Mouse (Mus musculus) frontal cortex, postnatal 14 days (tissue): ENCODE measurements at regions not wholly inside any gene's neighbourhood (a gene's known extent, or its start where the extent isn't known, plus 50 kb on each side); places are given as distances from the start of the nearest gene placed in this dataset.
A peak's percentile ranks its signal among the peaks of the same experiment; 100 is the strongest.

Experiments used
- DNase-seq, 2 experiments: peaks; one replicate each; pipeline ENCODE4 v3.0.0; 2022; ENCODE audit warnings: low spot score in 2 of 2

GRCm38 (mm10) chr19:36681056-36681455 is 55.4 kb downstream of the Ppp1r3c start:
- no peak for DNase-seq

GRCm38 (mm10) chr19:36680322-36680721 is 56.1 kb downstream of the Ppp1r3c start:
- no peak for DNase-seq

DNA sequence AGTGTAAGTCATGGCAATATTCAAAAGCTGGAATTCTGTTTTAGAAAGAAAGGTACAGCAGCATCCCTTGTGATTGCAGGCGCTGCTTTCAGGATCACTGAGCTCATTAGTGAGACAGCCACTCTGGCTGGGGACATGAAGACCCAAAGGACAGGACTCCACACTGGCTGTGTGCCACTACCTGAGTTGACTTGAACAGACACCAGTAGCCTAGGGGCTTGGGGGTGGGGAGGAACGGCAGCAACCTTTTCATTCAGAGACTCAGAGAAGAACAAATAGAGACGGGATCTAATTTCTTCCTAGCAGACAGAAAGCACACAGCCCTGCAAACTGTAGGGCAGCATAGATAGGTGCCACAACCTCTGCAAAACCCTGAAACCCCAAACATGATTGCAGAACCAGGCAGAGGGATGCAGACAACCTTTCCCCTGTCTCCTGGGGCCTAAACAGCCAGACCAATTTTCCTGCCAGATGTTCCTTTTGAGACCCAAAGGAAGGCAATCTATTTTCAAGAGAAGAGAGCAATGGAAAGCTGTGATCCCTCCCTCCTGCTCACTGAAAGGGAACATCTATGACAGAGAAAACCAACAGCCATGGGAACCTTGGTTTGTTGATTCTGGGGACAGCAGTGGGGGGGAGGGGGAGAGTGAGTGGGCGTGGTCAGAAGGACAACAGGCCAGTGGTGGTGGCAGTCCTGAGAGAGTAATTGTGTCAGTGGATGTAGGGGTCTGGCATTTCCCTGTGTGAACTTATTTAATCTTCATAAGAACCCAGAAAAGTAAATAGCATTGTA is 57.2 kb downstream of the Ppp1r3c start:
- no peak for DNase-seq

DNA sequence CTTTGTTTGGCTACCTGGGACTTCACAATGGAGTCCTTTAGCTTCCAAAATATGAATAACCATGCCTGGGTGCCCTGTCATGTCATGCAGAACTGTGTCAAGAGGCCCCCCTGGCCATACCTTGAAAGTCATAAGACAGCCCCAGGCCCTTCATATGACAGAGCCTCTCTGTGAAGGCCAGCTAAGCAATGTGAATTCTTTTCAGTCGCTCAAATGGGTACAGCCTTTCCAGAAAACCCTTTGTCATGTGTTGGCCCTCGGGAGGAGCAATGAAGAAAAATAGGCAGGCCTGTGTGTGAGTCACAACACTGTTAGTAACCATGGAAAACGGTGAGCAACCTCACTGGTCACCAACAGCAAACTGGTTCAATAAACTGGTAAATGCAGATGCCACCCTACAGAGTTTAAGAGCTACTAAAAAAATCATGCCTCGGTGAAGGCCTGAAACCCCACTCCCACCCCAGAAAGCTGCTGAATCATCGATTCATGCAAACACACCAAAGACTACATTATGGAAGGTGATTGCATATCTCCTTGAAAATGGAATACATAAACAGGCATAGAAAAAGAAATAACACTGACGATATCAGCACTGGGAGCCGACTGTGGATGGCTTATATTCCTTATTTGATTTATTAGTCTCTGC is 57.9 kb downstream of the Ppp1r3c start:
- no peak for DNase-seq

DNA sequence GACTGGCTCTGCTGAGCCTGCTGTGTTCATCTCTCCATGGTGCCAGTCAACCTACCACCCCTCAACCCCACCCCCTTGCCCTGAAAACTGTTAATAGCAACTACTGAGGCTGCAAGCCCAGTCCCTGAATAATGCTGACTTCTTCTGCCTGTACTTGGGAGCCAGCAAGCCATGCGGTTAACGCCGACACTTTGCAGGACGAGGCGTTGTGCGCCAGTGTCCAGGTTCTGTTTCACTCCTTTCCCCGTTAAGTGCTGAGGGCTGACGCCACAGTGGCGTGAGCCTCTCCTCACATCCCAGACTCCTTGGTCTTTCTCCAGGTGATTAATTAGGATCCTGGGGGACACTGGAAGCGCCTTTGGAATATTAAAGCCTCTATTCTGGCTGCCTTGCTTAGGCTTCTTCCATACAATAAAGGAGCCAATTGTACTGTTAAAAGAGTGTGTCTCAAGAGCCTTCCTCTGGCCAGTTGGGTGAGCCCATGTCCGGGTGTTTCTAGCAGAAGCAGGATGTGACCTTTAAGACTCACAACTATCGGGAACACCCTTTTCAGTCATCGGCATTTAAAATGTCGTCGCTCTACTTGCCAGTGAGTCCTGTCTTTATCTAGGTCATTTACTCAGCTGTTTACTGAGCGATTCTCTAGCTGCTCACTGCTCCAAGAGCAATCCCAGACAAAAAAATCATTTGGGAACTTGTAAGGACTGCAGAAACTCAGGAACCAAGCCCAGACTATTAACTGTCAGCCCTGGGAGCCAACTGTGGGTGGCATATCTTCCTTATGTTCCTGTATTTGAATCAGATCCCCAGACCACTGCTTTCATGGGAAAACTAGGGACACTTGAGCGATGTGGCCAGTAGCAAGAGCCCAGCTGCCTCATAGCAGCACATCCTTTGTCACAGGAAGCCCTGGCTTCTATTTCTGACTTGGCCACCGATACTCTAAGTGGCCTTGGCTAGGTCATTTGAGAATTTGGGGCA is 59.1 kb downstream of the Ppp1r3c start:
- peak in 1 of 2 experiments; percentile 32 for DNase-seq

DNA sequence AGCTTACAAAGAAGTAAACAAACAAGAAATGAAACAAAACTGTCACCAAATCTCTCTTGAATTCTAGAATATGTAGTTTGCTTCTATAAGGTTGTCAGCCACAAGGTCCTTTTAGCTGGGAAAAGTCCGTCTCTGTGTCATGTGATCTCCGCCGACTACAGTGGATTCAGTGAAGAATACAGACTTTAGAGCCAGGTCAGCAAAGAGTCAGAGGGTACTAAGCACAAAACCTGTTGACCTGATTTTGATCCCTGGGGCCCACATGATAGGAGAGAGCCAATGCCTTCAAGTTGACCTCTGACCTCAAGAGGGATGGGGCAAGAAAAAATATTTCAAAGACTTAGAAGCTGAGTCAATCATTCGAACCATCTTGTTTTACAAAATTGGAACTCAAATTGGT is 61.5 kb downstream of the Ppp1r3c start:
- no peak for DNase-seq

DNA sequence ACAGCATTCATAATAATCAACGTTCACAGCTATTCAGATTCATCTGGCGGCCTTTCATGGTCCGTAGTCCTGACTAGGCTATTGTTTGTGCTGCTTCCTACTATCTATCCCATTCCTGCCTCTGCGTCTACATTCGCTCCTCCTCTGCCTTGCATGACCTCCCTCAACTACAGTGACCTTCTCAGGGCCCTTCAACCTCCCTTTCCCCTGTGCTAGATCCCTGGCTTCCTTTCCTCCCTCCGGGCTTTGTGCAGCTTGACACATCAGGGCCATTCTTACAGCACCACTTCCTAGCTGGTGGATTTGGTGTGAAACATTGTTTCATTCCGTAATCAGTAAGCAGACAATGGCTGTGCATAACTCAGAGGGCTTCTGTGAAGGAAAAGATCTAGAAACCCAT is 65.6 kb downstream of the Ppp1r3c start:
- DNase-seq, result no peak
